19 mouse cellular contexts compared by ENCODE assay signal in the genomic region with DNA sequence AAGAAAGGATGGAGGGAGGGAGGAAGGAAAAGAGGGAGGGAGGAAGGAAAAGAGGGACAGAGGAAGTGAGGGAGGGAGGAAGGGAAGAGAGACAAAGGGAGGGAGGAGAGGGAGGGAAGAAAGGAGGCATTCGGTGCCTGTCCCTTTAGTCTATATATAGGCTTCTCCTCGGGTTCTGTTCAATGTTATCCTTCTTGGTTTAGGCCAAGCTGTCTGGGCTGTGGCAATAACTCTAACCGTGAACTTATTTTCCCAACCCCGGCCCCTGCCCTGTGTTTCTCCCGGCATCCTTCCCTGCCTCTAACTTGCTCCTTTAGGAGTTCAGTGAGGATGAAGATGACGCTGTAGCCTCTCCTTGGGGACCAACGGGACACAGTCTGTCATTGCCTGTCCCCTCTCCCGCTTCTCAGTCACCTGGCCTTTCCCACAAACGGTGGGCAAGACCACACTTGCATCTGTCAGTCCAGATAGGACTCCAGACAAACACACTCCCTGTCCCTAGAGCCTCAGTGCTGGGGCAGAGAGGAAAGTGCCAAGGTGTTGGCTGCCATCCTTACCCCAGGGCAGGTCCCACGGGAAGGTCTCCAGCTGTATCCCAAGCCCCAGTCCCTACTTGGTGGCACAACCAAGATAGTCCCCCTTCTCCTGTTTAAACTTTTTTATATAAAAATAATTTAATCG. TPM values are rescaled to one million over a fixed set of nuclear protein-coding genes. Genes with fewer than 3 reads are reported as not detected.
DNase-seq lines count a peak whose midpoint lies in the region; ATAC-seq and TF ChIP-seq lines count a peak whose summit lies in the region.
"Had no signal": no experiment of that assay in that cellular context is flagged by ENCODE, and none has a peak within 500 bp of the region (broad histone marks: within the 10 kb centered on the region; RNA-seq: fewer than 3 reads in every experiment).

No protein-coding gene starts in this region.

- peaks cover 41% of the 10 kb centered on the region for H3K27me3 ChIP-seq in intestine, embryonic 15.5 days (replicated peaks)
- H3K27me3 ChIP-seq in small intestine, adult 2 months (ENCODE audit: control insufficient read depth, insufficient read depth, low read length) = peaks cover 39% of the 10 kb centered on the region
- peaks cover 9% of the 10 kb centered on the region; the same call in 1 of the 2 replicates for H3K27me3 ChIP-seq in stomach, postnatal 0 days (ENCODE audit: control insufficient read depth, insufficient read depth, low read length)
- peaks cover 99% of the 10 kb centered on the region for H3K27me3 ChIP-seq in liver, embryonic 12.5 days (replicated peaks)

- H3K4me2 ChIP-seq in intestine, embryonic 15.5 days (replicated peaks) = 0 out of 2 replicates have a peak overlapping the region, but pooled peaks have one; percentile 6
- no peak overlapping the region for H3K4me2 ChIP-seq in stomach, postnatal 0 days (replicated peaks; ENCODE audit: low read depth)
- no peak overlapping the region for H3K4me2 ChIP-seq in liver, embryonic 12.5 days
- H3K4me2 ChIP-seq: embryonic facial prominence, embryonic 13.5 days; forebrain, embryonic 13.5 days; heart, embryonic 12.5 days; hindbrain, embryonic 14.5 days had no signal

- no peak overlapping the region for H3K9ac ChIP-seq in intestine, embryonic 15.5 days
- no peak overlapping the region for H3K9ac ChIP-seq in stomach, postnatal 0 days (ENCODE audit: low read length)
- no peak overlapping the region for H3K9ac ChIP-seq in liver, embryonic 12.5 days
- H3K9ac ChIP-seq: embryonic facial prominence, embryonic 13.5 days; forebrain, embryonic 13.5 days; forebrain, postnatal 0 days; heart, embryonic 12.5 days; hindbrain, embryonic 14.5 days had no signal

- peak overlapping the region; percentile 80 for H3K27ac ChIP-seq in intestine, embryonic 15.5 days
- H3K27ac ChIP-seq in small intestine, adult 2 months (ENCODE audit: insufficient read depth, low read depth, low read length) = peak overlapping the region; percentile 46; the same call in 1 of the 2 replicates
- peak overlapping the region; percentile 84 for H3K27ac ChIP-seq in stomach, postnatal 0 days (replicated peaks)
- H3K27ac ChIP-seq in liver, embryonic 12.5 days = no peak overlapping the region
- H3K27ac ChIP-seq: embryonic facial prominence, embryonic 13.5 days; forebrain, embryonic 13.5 days; heart, adult 2 months; hindbrain, embryonic 10.5 days; hindbrain, embryonic 14.5 days had no signal

- H3K4me1 ChIP-seq in lung, adult 2 months (ENCODE audit: control insufficient read depth, insufficient read depth, low read length) = peaks cover 17% of the 10 kb centered on the region
- H3K4me1 ChIP-seq in intestine, embryonic 15.5 days (replicated peaks) = peaks cover 24% of the 10 kb centered on the region
- H3K4me1 ChIP-seq in small intestine, adult 2 months (ENCODE audit: control insufficient read depth, insufficient read depth, insufficient read length, low read length) = peaks cover 7% of the 10 kb centered on the region
- peaks cover 3% of the 10 kb centered on the region; the same call in 1 of the 2 replicates for H3K4me1 ChIP-seq in stomach, postnatal 0 days (replicated peaks; ENCODE audit: control insufficient read depth, insufficient read depth)
- peaks cover 6% of the 10 kb centered on the region; the same call in 1 of the 2 replicates for H3K4me1 ChIP-seq in liver, embryonic 12.5 days

- ATAC-seq in intestine, embryonic 15.5 days = peak; percentile 70
- peak; percentile 52; the same call in 1 of the 2 replicates for ATAC-seq in stomach, postnatal 0 days (ENCODE audit: low FRiP score, low TSS enrichment)
- no peak for ATAC-seq in liver, embryonic 12.5 days
- ATAC-seq: forebrain, embryonic 13.5 days; forebrain, postnatal 0 days had no signal

- TF ChIP-seq EP300 in stomach, postnatal 0 days (optimal IDR thresholded peaks at IDR 0.05) = no peak

- H3K4me3 ChIP-seq in lung, adult 2 months (replicated peaks; ENCODE audit: extremely low read depth, low read depth, low read length) = no peak overlapping the region
- no peak overlapping the region for H3K4me3 ChIP-seq in intestine, embryonic 15.5 days (replicated peaks)
- no peak overlapping the region for H3K4me3 ChIP-seq in small intestine, adult 2 months (ENCODE audit: low read depth, low read length)
- no peak overlapping the region for H3K4me3 ChIP-seq in stomach, postnatal 0 days (ENCODE audit: low read depth, low read length)
- H3K4me3 ChIP-seq in liver, embryonic 12.5 days = no peak overlapping the region
- H3K4me3 ChIP-seq: embryonic facial prominence, embryonic 13.5 days; forebrain, embryonic 13.5 days; heart, adult 2 months; heart, embryonic 12.5 days; hindbrain, embryonic 10.5 days had no signal

- H3K9me3 ChIP-seq in intestine, embryonic 15.5 days = no peaks in the 10 kb centered on the region
- H3K9me3 ChIP-seq in stomach, postnatal 0 days (ENCODE audit: control insufficient read depth, low read length) = no peaks in the 10 kb centered on the region
- H3K9me3 ChIP-seq in liver, embryonic 12.5 days (replicated peaks) = no peaks in the 10 kb centered on the region
- H3K9me3 ChIP-seq: embryonic facial prominence, embryonic 13.5 days; forebrain, embryonic 13.5 days; heart, embryonic 12.5 days; hindbrain, embryonic 10.5 days had no signal

- peak; percentile 46 for DNase-seq in lung, adult 2 months
- DNase-seq in lung, postnatal 14 days = no peak
- DNase-seq in stomach, postnatal 0 days (ENCODE audit: low spot score) = no peak
- DNase-seq in urinary bladder, postnatal 14 days (ENCODE audit: low spot score) = no peak
- DNase-seq: adrenal gland, adult 8-10 months; cerebellum, adult 11-12 months; cerebellum, adult 9-10 months; cerebellum, postnatal 25 days; forebrain, postnatal 0 days; gastrocnemius, postnatal 36 days; heart, adult 2 months had no signal

- no peak for TF ChIP-seq POLR2A in lung, adult 2 months (IDR thresholded peaks at IDR 0.05; ENCODE audit: borderline replicate concordance, extremely low read depth, low read depth, low read length)
- no peak for TF ChIP-seq POLR2A in small intestine, adult 2 months (IDR thresholded peaks at IDR 0.05; ENCODE audit: low read depth, low read length)

- no peak for TF ChIP-seq CTCF in lung, adult 2 months (IDR thresholded peaks at IDR 0.05; ENCODE audit: insufficient read depth, low read length)
- TF ChIP-seq CTCF in small intestine, adult 2 months (IDR thresholded peaks at IDR 0.05; ENCODE audit: extremely low read depth, insufficient read length, insufficient replicate concordance, low read depth, low read length) = no peak
- no peak for TF ChIP-seq CTCF in stomach, postnatal 0 days (IDR thresholded peaks at IDR 0.05; ENCODE audit: low read depth)

- no peaks in the 10 kb centered on the region for H3K36me3 ChIP-seq in intestine, embryonic 15.5 days
- H3K36me3 ChIP-seq in small intestine, adult 2 months (ENCODE audit: control insufficient read depth, insufficient read depth, low read length) = no peaks in the 10 kb centered on the region
- no peaks in the 10 kb centered on the region for H3K36me3 ChIP-seq in stomach, postnatal 0 days (ENCODE audit: control insufficient read depth, insufficient read depth, low read length)
- no peaks in the 10 kb centered on the region for H3K36me3 ChIP-seq in liver, embryonic 12.5 days
- H3K36me3 ChIP-seq: embryonic facial prominence, embryonic 13.5 days; heart, embryonic 12.5 days; hindbrain, embryonic 10.5 days had no signal

- 48% methylated on average over 11 of the region's 11 CpGs for WGBS in lung, adult 2 months
- WGBS in intestine, embryonic 15.5 days = 40% methylated on average over 11 of the region's 11 CpGs
- WGBS in small intestine, adult 2 months = 55% methylated on average over 11 of the region's 11 CpGs
- 38% methylated on average over 11 of the region's 11 CpGs for WGBS in stomach, postnatal 0 days
- 45% methylated on average over 11 of the region's 11 CpGs for WGBS in liver, embryonic 12.5 days (ENCODE audit: insufficient replicate concordance)

RNA-seq across cellular contexts. Expression of gene Tnxb, which starts 4.3 kb away (rescaled TPM):
- polyA plus RNA-seq in lung, adult 2 months (2012; rRNA removed) = 39.6 and 49.2 TPM in 2 replicates
- polyA plus RNA-seq in intestine, embryonic 15.5 days (2015; fragmentation: Nextera tagmentation; extraction: Ambion mirVana) = 1.1 and 1.3 TPM in 2 replicates
- polyA plus RNA-seq in small intestine, adult 2 months (2012; rRNA removed) = 12.1 and 12.5 TPM in 2 replicates
- 1.9 and 2.4 TPM in 2 replicates for polyA plus RNA-seq in stomach, postnatal 0 days (2015; fragmentation: Nextera tagmentation; extraction: Ambion mirVana)
- polyA plus RNA-seq in liver, embryonic 12.5 days (2016; fragmentation: Nextera tagmentation; extraction: Ambion mirVana) = 0.04 and 0.05 TPM in 2 replicates

RNA-seq across cellular contexts. Expression of gene Atf6b, which starts 27.7 kb away (rescaled TPM):
- polyA plus RNA-seq in lung, adult 2 months (2012; rRNA removed) = 81.8 and 88.0 TPM in 2 replicates
- 67.5 and 68.2 TPM in 2 replicates for polyA plus RNA-seq in intestine, embryonic 15.5 days (2015; fragmentation: Nextera tagmentation; extraction: Ambion mirVana)
- 26.6 and 48.0 TPM in 2 replicates for polyA plus RNA-seq in small intestine, adult 2 months (2012; rRNA removed)
- 35.4 and 39.3 TPM in 2 replicates for polyA plus RNA-seq in stomach, postnatal 0 days (2015; fragmentation: Nextera tagmentation; extraction: Ambion mirVana)
- polyA plus RNA-seq in liver, embryonic 12.5 days (2016; fragmentation: Nextera tagmentation; extraction: Ambion mirVana) = 37.0 and 37.3 TPM in 2 replicates

RNA-seq across cellular contexts. Expression of gene Fkbpl, which starts 30.1 kb away (rescaled TPM):
- 2.4 and 2.9 TPM in 2 replicates for polyA plus RNA-seq in lung, adult 2 months (2012; rRNA removed)
- polyA plus RNA-seq in intestine, embryonic 15.5 days (2015; fragmentation: Nextera tagmentation; extraction: Ambion mirVana) = 12.1 and 13.7 TPM in 2 replicates
- polyA plus RNA-seq in small intestine, adult 2 months (2012; rRNA removed) = 2.5 and 9.3 TPM in 2 replicates
- polyA plus RNA-seq in stomach, postnatal 0 days (2015; fragmentation: Nextera tagmentation; extraction: Ambion mirVana) = 12.4 and 12.8 TPM in 2 replicates
- polyA plus RNA-seq in liver, embryonic 12.5 days (2016; fragmentation: Nextera tagmentation; extraction: Ambion mirVana) = 6.7 and 7.1 TPM in 2 replicates

RNA-seq across cellular contexts. Expression of gene Prrt1, which starts 45.3 kb away (rescaled TPM):
- polyA plus RNA-seq in lung, adult 2 months (2012; rRNA removed) = 5.2 and 6.7 TPM in 2 replicates
- polyA plus RNA-seq in intestine, embryonic 15.5 days (2015; fragmentation: Nextera tagmentation; extraction: Ambion mirVana) = 0.40 and 0.49 TPM in 2 replicates
- 5.5 and 8.0 TPM in 2 replicates for polyA plus RNA-seq in small intestine, adult 2 months (2012; rRNA removed)
- 0.44 and 0.67 TPM in 2 replicates for polyA plus RNA-seq in stomach, postnatal 0 days (2015; fragmentation: Nextera tagmentation; extraction: Ambion mirVana)
- not detected in 2 replicates for polyA plus RNA-seq in liver, embryonic 12.5 days (2016; fragmentation: Nextera tagmentation; extraction: Ambion mirVana)
- polyA plus RNA-seq: heart, embryonic 12.5 days had no signal

RNA-seq across cellular contexts. Expression of gene Ppt2, which starts 46.4 kb away (rescaled TPM):
- polyA plus RNA-seq in lung, adult 2 months (2012; rRNA removed) = 38.7 and 40.9 TPM in 2 replicates
- 27.8 and 29.6 TPM in 2 replicates for polyA plus RNA-seq in intestine, embryonic 15.5 days (2015; fragmentation: Nextera tagmentation; extraction: Ambion mirVana)
- 17.3 and 22.0 TPM in 2 replicates for polyA plus RNA-seq in small intestine, adult 2 months (2012; rRNA removed)
- 16.5 and 18.7 TPM in 2 replicates for polyA plus RNA-seq in stomach, postnatal 0 days (2015; fragmentation: Nextera tagmentation; extraction: Ambion mirVana)
- 13.7 and 13.9 TPM in 2 replicates for polyA plus RNA-seq in liver, embryonic 12.5 days (2016; fragmentation: Nextera tagmentation; extraction: Ambion mirVana)
